Mouse (Mus musculus) erythroblast, embryonic 14.5 days (primary cell): ENCODE measurements around the gene Tmpo.

Experiments used
- GATA1 ChIP-seq: IDR thresholded peaks from 2 replicates; pipeline ENCODE4 v1.6.1; 2012; ENCODE audit warnings: low read length, inconsistent platforms, mixed read lengths
- TAL1 ChIP-seq: IDR thresholded peaks from 3 replicates; pipeline ENCODE4 v1.6.1; 2012; ENCODE audit warnings: low read length, inconsistent platforms, mixed read lengths

- no peak for TF ChIP-seq GATA1
- no peak for TF ChIP-seq TAL1
These were observed 24.8 kb downstream of the Tmpo start for GRCm38 (mm10) chr10:91156338-91156737.
